Mouse (Mus musculus) kidney, postnatal 36 days (tissue): ENCODE data around the gene Eif4e3.

ENCODE experiments used
- DNase-seq, 2 experiments: peaks; one replicate each; pipeline ENCODE4 v3.0.0; 2021 to 2022; ENCODE audit warnings: mixed read lengths in 2 of 2

The Eif4e3 gene

DNA sequence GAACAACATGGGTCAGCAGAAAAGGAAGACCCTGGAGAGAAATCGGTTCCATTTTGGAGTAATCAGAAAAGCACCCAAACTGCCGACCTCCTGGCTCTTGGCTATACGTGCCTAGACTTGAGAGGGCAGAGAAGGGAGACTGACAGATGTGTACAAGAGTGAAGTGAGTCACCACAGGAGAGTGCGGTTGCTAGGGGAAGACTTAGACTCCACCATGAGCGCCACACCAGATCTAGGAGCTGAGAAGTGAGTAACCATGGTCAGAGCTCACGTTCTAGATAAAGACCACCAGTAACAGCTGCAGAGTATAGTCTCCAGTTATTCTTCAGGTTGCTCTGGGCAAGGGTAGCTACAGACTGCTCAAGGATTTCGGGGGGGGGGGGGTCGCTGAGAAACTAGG, 3.3 kb downstream of the Eif4e3 start:
- no peak for DNase-seq

- DNase-seq: no peak
These were observed 6.1 kb downstream of the Eif4e3 start for GRCm38 (mm10) chr6:99660443-99660842.

DNA sequence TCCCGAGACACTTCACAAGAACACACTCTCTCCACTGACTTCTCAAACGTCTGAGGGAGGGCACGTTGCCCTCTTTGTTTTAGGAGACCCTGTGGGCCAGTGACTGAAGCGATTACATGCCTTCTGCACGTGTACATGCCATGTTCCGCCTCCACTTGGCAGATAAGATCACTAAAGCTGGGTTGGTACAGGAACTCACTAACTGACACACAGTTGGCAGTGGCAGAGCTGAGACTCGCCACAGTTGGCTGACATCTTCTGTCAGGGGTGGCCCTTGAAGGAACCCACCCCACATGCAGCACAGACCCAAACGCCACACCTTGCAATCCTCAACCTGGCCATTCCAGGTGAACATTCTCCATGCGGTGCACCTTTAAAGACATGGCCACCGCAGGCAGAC, 8.0 kb downstream of the Eif4e3 start:
- DNase-seq: no peak

DNA sequence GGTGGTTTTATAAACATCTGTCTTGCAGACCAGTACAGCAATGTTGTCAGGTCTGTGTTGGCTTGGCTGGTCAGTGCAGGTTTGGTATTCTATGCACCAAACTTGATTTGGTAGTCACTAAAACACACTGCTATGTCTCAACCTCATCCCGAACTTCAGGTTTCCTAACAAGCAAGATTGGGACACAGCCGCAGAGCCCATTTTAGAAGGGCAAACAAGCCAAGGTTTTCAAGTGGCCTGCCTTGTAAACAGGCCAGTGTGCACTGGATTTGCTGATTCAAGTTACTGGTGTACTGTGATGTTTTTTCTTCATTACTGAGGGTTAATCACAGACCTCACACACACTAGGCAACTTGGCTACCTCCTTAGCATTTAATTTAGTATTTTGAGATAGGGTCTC, 10.5 kb downstream of the Eif4e3 start:
- no peak for DNase-seq

- no peak for DNase-seq
These were observed 11.1 kb downstream of the Eif4e3 start for GRCm38 (mm10) chr6:99655488-99655887.

GRCm38 (mm10) chr6:99654343-99654742, 12.2 kb downstream of the Eif4e3 start:
- no peak for DNase-seq

DNA sequence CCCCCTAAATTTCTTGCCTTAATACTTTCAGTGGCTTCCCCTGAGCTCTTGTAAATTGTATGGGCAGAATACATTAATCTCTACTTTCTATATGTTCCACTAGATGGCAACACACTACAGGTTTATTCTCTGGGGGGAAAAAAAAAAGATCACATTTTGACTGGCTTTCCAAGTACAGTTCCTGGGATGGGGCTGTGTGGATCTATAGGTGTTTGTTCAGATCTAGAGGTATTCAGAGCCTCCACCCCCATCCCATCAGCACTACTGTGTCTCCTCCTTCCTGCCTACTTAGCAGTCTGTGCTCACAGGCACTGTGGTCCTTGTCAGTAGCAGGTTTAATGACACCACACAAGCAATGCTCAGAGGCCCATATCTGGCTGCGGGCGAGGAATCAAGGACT, 14.2 kb downstream of the Eif4e3 start:
- DNase-seq: no peak

DNA sequence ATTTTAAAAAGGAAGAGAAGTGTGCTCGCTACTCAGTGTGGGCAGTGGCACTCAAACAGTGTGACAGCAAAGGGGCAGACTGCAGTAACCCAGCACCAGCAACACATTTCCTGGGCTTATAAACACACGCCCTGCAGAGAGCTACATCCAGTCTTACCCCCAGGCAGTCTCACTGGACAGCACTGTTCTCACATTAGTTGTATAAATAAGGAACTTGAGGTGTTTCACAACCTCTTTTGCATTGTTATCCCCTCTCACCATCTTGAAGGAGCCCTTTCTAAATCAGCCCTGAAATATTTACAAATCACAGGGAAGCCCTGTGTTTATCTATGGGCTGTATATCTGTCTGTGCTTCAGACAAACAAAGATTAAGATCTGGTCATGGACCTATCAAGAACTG, 17.3 kb downstream of the Eif4e3 start:
- DNase-seq: no peak

DNA sequence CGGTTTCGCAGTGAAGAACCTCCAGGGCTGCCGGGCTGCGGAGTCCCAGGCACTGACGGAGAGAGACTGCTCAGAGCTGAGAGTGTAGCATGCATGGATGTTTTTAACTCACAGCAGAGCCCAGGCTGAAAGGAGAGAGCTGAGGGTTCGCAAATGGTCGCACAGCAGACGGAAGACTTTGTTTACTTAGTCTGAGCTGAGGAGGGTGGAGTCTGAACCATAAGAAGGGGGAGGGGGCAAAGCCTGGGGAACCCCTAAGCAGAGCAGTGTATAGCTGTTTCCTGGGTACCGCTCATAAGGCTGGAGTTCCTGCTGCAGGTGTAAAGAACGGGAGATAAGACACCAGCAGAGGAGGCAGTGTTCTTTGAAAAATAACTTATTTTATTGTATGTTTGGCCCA, 20.2 kb downstream of the Eif4e3 start:
- DNase-seq: no peak

DNA sequence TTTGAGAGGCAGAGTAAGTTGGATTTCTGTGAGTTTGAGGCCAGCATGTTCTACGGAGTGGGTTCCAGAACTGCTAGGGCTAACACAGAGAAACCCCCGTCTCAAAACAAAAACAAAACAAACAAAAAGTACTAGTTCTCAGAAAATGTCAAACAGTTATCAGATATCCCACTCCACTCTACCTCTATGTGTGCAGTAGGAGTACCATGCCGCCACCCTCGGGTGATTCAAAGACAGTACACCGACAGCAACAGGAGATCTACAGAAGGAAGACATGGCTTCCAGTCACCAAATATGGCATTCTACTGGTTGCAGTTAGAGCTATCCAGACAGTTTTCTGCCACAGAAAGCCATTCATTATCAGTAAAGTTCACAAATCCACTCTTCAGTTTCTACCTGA, 21.7 kb downstream of the Eif4e3 start:
- DNase-seq: no peak

- no peak for DNase-seq
These were observed 22.2 kb downstream of the Eif4e3 start for GRCm38 (mm10) chr6:99644386-99644785.

DNA sequence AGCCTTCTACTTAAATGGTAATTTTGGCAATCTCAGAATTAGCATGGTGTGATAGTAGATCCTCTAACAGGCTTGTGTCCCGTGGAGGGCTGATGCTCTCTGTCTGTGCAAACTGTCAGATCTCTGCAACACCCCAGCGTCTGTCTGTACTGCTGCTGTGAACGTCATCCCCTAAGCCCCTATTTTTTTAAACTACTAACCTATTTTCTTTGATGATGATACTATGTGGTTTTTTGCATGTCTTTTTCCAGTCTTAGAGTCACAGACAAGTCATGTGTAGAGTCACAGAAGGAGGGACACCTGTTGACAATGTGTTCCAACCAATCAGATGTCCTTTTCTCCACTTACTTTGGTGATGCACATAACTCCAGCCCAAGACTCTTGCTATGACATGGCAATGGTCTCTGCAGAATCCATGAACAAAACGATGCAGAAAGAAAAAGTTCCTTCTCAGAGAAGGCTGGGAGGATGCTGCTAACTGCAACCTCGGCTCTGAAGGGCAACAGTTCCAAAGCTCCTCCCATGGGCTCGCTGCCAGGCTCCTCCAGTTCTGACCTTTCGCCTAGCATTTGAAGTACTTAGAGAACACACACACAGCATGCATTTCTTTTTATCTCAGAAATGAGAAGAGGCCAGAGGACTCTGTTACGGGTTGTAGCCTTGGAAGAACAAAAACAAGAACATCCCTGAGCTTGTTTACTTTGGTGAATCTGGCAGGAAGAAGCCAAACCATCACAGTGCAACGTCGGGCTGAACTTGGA, 23.0 kb downstream of the Eif4e3 start:
- peak; percentile 81 to 89 for DNase-seq

- no peak for DNase-seq
These were observed 29.1 kb downstream of the Eif4e3 start for GRCm38 (mm10) chr6:99637456-99637855.

GRCm38 (mm10) chr6:99636801-99637200, 29.8 kb downstream of the Eif4e3 start:
- no peak for DNase-seq

GRCm38 (mm10) chr6:99636121-99636520, 30.4 kb downstream of the Eif4e3 start:
- DNase-seq: no peak

DNA sequence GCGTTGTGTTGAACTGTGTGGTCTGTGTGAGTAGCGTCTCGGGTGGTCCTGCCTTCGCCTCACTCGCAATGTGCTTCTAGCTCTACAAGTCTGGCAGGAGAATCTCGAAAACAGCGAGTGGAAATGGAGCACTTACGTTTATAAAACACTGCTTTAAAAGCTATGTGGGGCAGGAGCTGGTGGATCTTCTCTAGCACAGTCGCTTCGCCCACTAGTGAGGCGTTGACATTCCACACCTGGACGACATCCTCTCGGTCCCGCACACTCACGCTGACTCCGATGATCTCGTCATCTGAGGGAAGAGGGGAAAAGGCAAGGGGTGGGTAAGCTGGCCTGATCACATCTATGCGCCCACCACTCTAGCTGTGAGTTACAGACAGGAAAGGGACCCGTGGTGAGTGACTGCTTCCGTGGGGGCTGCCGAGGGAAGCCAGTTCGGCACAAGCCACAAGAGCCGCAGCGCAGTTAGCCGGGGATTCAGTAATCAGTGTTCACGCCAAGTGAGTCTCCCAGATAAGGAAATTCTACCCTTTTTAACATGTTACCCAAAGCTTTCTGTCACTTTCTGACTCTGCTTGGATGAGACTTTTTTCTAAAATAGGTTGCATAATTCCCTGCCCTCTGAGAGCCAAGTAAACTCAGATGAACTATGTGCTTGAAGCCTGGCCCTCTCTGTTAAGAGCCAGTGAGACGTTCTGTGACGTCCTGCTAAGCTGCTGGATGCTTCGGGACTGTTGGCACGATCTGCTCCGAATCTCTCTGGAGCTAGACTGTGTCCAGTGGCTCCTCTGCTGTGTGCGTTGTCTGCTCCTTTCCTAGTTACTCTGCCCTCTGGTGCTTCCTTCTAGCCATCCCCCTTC, 34.2 kb downstream of the Eif4e3 start:
- DNase-seq: no peak

- no peak for DNase-seq
These were observed 34.9 kb downstream of the Eif4e3 start for GRCm38 (mm10) chr6:99631637-99632036.

- peak; percentile 20 to 23 for DNase-seq
These were observed 36.7 kb downstream of the Eif4e3 start for GRCm38 (mm10) chr6:99629726-99630458.

GRCm38 (mm10) chr6:99626347-99626746, 40.2 kb downstream of the Eif4e3 start:
- DNase-seq: no peak

DNA sequence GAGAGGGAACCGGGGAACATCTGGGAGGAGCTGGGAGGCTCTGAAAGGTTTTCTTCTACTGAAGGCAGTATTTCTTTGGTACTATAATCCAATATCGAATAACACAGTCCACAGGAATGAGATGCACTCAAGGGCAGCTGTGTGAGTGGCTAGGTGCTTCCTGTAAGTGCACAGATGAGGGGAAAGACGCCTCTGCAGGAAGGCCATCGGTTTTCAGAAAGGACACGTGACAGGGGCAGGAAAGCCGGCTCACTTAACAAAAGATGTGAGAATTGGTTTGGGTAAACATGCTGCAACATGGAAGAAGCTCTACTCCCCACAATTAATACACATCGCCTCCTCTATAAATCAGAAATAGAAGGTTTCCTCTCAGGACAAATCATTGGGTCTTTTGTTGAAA, 40.8 kb downstream of the Eif4e3 start:
- no peak for DNase-seq

DNA sequence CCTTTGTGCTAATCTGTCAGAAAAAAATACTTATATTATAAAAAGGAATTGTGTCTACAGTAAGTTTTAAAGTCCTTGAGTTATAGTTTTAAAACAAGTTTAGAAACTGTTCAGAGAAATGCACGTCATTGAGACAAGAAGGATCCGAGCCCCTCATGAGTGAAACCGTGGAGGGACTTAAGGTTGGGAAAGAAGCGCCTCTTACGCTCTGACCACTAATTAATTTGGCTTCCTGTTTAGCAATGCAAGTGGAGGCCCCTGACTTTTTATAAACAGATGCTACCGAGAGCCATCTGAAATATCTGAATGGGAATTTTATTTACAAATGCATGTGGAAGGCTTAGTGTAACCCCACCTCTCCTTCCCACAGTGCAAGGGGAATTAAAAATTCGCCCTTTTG, 41.3 kb downstream of the Eif4e3 start:
- DNase-seq: no peak

DNA sequence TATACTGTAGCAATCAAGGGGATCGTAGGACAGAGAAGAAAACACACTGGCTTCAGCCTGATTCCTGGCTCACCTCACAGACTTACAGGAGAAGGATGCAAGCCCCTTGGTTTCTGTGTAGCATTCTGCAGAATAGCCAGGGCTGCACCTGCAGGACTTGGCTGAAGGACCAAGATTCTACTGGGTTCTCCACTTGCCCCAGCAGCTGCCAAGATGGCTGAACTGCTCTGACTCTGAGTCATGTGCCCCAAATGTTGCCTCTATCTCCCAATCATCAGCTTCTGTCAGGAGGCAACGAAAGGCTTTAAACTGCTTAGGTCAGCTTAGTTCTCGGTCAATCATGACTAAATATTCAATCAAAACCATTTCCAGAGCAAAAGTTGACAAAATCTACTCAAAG, 42.0 kb downstream of the Eif4e3 start:
- no peak for DNase-seq

DNA sequence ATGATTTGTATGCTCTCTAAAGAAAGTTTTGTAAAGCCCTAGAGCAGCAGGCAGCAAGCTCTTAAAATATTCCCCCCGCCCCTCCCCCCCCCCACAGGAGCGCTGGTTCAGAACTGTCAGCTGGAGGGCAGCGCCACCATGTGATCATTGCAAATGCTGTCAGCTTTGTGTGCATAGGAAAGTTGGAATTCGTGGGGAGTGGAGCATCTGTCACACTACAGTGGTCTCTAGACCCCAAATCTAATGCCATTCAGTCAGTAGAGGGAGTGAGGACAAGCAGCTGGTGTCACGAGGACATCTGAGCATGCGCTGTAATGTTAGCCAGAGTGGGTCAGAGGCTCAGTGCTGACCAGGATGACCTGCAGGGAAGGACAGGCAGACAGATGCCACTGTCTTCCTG, 42.9 kb downstream of the Eif4e3 start:
- DNase-seq: peak in 1 of 2 experiments; percentile 56

GRCm38 (mm10) chr6:99621167-99621566, 45.4 kb downstream of the Eif4e3 start:
- no peak for DNase-seq
